Mouse (Mus musculus) liver, embryonic 11.5 days (tissue): ENCODE results near the gene Ptn. TPM values are rescaled to one million over a fixed set of nuclear protein-coding genes. Genes with fewer than 3 reads are reported as not detected.

Experiments
- ATAC-seq: fragments of 200-750 bp; cut with Nextera tagmentation; replicated peaks from 2 replicates; pipeline ENCODE4 v1.8.0; 2017; ENCODE audit warnings: moderate number of reproducible peaks, mild to moderate bottlenecking, moderate TSS enrichment, moderate library complexity; ENCODE audit not compliant: low FRiP score
- DNase-seq: peaks from one replicate; pipeline ENCODE4 v3.0.0-alpha.2; 2017; ENCODE audit warnings: low spot score
- H3K27ac ChIP-seq: fragments of 300-500 bp; sonication (generic); 2 replicates; pipeline ENCODE4 v1.5.1; 2014; ENCODE audit warnings: mild to moderate bottlenecking, low read depth, low read length, control low read depth
- H3K27me3 ChIP-seq: fragments of 300-500 bp; sonication (generic); replicated peaks from 2 replicates; pipeline ENCODE4 v1.6.1; 2014; ENCODE audit warnings: low read length, mixed read lengths; ENCODE audit not compliant: control insufficient read depth, insufficient read depth
- H3K36me3 ChIP-seq: fragments of 300-500 bp; sonication (generic); 2 replicates; pipeline ENCODE4 v1.6.1; 2014; ENCODE audit warnings: mild to moderate bottlenecking, low read length, moderate library complexity, mixed read lengths; ENCODE audit not compliant: control insufficient read depth, insufficient read depth
- H3K4me1 ChIP-seq: fragments of 300-500 bp; sonication (generic); replicated peaks from 2 replicates; pipeline ENCODE4 v1.6.1; 2014; ENCODE audit warnings: low read length, mixed read lengths; ENCODE audit not compliant: control insufficient read depth, insufficient read depth
- H3K4me2 ChIP-seq: fragments of 300-500 bp; sonication (generic); 2 replicates; pipeline ENCODE4 v1.6.1; 2014; ENCODE audit warnings: mild to moderate bottlenecking, control low read depth, moderate library complexity
- H3K4me3 ChIP-seq: fragments of 300-500 bp; sonication (generic); 2 replicates; pipeline ENCODE4 v1.5.1; 2014; ENCODE audit warnings: low read depth, low read length, control low read depth
- H3K9ac ChIP-seq: fragments of 300-500 bp; sonication (generic); 2 replicates; pipeline ENCODE4 v1.6.1; 2014; ENCODE audit warnings: low read depth, low read length, control low read depth
- H3K9me3 ChIP-seq: fragments of 300-500 bp; sonication (generic); 2 replicates; pipeline ENCODE4 v1.6.1; 2016; ENCODE audit warnings: low read length, inconsistent platforms, mixed read lengths; ENCODE audit not compliant: control insufficient read depth
- WGBS: fragments of 180-500 bp; shearing (Covaris S2); extraction: QIAGEN DNeasy Blood & Tissue Kit; methylation state at CpG from one replicate; pipeline ENCODE4 v1.1.7; 2014; 5-methylcytosine and 5-hydroxymethylcytosine counted together
- microRNA-seq: library from miRNA; unstranded; fragments of <30 nt; microRNA quantifications from one replicate; pipeline ENCODE4, GENCODE M21; 2017; ENCODE audit warnings: borderline number of aligned reads
- polyA plus RNA-seq: library from polyadenylated mRNA; unstranded; fragments of >200 nt; fragmentation: Nextera tagmentation; extraction: Ambion mirVana; gene quantifications from 2 replicates; pipeline ENCODE4 v1.2.1, GENCODE M21; 2014

Ptn gene
- polyA plus RNA-seq, 1 experiment from 2014 or later, result 261 TPM

DNA sequence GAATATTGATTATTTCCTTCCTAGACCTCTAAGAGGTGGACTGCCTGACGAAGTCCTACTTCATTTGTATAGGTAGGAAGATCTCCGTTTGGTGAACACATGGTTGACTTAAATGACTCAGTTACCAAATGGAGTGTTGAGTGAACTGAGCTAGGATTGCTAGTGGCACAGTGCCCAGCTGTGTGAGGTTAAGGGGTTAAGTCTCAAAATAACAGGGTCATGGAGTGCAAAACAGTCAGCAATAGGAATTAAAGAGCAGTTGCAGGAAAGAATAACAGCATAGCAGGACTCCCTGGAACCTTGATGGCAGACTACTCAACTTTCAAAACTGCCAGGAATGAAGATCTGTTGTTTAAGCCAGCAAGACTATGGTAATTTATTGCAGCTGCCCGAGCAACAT is 114.5 kb downstream of the Ptn start:
- no peak overlapping the region for H3K9ac ChIP-seq
- ATAC-seq (no peak), DNase-seq (no peak)
- H3K36me3 ChIP-seq, result no peaks in the 10 kb centered on the region
- H3K27me3 ChIP-seq, result no peaks in the 10 kb centered on the region
- no peaks in the 10 kb centered on the region for H3K4me1 ChIP-seq
- no peaks in the 10 kb centered on the region for H3K9me3 ChIP-seq
- no peak overlapping the region for H3K27ac ChIP-seq
- no peak overlapping the region for H3K4me2 ChIP-seq
- WGBS, result 59% methylated on average over 3 of the region's 3 CpGs
- H3K4me3 ChIP-seq, result no peak overlapping the region

DNA sequence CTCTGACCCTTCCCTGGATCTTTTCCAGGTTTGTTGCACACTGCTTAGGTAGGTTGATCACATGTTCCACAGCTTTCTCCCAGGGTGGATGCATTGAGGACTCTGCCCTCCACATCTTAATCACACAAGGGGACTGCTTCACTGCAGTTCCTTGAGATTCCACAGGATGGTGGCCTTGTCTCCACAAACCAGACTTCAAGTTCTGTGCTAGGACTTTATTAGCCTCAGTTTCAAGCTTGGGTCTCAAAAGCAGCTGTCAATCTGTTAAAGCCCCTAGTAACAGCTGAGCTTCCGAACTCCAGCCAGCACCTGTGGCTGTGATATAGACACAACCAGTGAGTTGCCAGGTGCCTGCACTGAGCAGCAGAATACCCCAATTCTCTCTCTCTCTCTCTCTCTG is 118.5 kb downstream of the Ptn start:
- Histone ChIP-seq H3K4me3 (no peak overlapping the region), H3K36me3 (no peaks in the 10 kb centered on the region), H3K4me1 (no peaks in the 10 kb centered on the region), H3K27ac (no peak overlapping the region), H3K9me3 (no peaks in the 10 kb centered on the region), H3K4me2 (no peak overlapping the region), H3K27me3 (no peaks in the 10 kb centered on the region), H3K9ac (no peak overlapping the region)
- 33% methylated on average over 1 of the region's 1 CpGs for WGBS
- ATAC-seq (no peak), DNase-seq (no peak)

DNA sequence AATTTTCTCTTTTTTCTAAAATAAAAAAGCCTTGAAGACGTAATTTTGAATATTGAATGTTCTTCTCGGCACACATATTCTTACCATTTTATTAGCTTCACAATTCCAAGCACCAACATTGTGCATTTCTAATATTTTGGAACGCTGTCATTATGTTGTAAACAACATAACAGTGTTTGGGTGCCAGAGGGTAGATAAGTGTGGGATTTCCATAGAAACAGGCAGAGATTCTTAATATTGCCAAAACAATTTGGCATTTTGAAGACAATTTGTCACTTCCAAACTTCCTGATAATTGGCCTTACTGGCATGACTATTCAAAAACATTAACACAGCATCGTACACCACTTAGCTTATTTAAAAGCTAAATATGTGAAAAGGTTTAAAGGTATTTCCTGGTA is 119.1 kb downstream of the Ptn start:
- no peak for ATAC-seq
- no peak overlapping the region for H3K9ac ChIP-seq
- no peaks in the 10 kb centered on the region for H3K4me1 ChIP-seq
- no peak for DNase-seq
- no peak overlapping the region for H3K4me3 ChIP-seq
- no peaks in the 10 kb centered on the region for H3K36me3 ChIP-seq
- no peak overlapping the region for H3K27ac ChIP-seq
- H3K9me3 ChIP-seq, result no peaks in the 10 kb centered on the region
- no peak overlapping the region for H3K4me2 ChIP-seq
- WGBS, result 83% methylated on average over 4 of the region's 4 CpGs
- H3K27me3 ChIP-seq, result no peaks in the 10 kb centered on the region

DNA sequence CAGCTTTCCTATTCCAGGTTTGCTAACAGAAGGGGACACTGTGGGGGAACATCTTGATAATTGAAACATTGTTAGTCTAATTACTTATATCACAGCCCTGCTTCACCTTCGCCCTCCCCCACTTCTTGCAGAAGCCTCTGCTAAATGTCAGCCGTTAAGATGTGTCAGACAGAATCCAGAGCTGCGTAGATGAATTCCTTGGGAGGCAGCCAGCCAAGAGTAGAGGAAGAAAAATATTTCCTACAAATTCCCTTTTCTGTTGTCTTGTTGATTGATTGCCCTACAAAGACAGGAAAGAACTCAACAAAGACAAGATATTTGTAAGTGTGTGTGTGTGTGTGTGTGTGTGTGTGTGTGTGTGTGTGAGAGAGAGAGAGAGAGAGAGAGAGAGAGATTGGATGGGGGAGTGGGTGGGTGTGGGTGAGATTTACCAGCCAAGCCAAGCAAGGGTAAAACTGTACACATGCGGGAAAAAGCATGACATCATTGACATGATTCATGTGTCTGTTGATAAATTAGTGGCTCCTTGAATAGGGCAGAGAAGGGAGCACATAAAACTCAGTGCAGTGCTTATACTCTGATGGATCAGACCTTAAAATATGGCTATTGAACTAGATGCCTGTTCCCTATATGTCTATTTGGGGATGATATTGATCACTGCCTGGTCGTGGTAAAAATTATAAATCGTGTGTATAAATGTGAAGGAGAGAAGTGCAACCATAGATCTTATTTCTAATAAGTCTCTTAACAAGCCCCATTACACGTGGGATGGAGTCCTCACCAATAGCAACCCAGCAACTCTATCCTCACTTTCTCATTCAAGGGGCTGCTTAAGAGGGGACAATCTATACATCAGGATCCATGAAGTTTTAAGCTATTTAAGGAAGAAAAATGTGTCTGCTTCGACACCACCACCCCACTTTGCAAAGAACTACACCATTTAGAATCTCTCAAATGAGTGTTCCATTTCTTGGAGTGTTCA is 133.0 kb downstream of the Ptn start:
- Histone ChIP-seq H3K4me1 (no peaks in the 10 kb centered on the region), H3K9me3 (no peaks in the 10 kb centered on the region), H3K4me3 (no peak overlapping the region), H3K27ac (no peak overlapping the region), H3K36me3 (no peaks in the 10 kb centered on the region), H3K9ac (no peak overlapping the region), H3K27me3 (no peaks in the 10 kb centered on the region), H3K4me2 (no peak overlapping the region)
- ATAC-seq (no peak), DNase-seq (no peak)
- WGBS, result 55% methylated on average over 8 of the region's 8 CpGs

DNA sequence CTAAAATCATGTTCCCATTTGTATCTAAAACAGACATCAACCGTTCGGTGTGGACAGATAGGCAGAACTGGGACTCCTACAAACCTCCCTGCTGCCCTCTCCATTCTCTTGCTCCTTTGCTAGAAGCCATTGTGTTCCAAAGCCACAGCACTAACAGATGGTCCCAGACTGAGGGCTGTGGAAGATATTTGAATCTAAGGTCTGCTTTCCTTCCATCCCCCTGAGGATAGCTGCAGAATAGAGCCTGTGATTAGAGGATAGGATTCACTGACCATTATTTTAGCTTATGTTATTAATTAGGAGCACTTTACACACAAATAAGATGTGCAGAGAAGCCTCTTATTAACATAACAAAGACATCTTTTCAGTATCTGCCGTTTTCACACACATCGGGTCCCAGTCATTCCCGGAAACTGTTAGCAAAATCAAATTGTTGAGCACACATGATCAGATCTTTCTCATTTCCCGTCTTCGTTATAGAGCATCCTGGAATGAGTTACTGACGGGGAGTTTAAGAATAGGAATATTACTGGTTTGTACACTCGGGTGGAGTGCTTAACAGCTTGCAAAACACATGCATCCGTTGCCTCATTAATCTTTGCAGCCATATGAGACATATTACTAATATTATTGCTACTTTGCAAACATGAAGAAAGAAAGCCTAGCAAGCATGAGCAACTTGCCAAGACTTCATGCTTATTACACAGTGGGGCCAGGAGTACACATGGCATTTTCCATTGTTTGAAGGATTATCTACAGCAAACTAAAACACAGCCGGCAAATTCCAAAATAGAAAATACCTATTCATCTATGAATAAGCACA is 137.4 kb downstream of the Ptn start:
- no peak overlapping the region for H3K27ac ChIP-seq
- no peak overlapping the region for H3K4me2 ChIP-seq
- no peaks in the 10 kb centered on the region for H3K27me3 ChIP-seq
- ATAC-seq (no peak), DNase-seq (no peak)
- no peak overlapping the region for H3K9ac ChIP-seq
- no peaks in the 10 kb centered on the region for H3K9me3 ChIP-seq
- no peaks in the 10 kb centered on the region for H3K4me1 ChIP-seq
- H3K4me3 ChIP-seq, result no peak overlapping the region
- no peaks in the 10 kb centered on the region for H3K36me3 ChIP-seq
- 86% methylated on average over 11 of the region's 11 CpGs for WGBS

DNA sequence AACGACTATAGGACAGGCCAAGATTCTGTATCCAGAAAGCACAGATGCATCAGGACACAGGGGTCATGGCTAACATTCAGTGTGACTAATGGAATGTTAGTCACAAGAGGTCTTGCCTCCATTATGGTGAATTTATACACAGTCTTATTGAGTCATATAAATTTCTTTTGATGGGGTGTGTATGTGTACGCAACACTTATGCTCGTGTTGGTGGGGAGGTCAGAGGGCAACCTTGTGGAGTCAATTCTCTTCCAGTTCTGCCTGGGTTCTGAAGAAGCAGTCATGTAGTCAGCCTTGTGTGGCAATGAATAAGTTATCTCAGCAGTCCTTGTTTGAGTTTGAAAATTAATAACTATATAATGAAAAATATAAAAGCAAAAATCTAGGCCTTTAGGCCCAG is 138.7 kb downstream of the Ptn start:
- no peak overlapping the region for H3K27ac ChIP-seq
- H3K9ac ChIP-seq, result no peak overlapping the region
- H3K27me3 ChIP-seq, result no peaks in the 10 kb centered on the region
- ATAC-seq (no peak), DNase-seq (no peak)
- H3K9me3 ChIP-seq, result no peaks in the 10 kb centered on the region
- WGBS, result 82% methylated on average over 3 of the region's 3 CpGs
- no peak overlapping the region for H3K4me2 ChIP-seq
- no peaks in the 10 kb centered on the region for H3K4me1 ChIP-seq
- no peaks in the 10 kb centered on the region for H3K36me3 ChIP-seq
- no peak overlapping the region for H3K4me3 ChIP-seq

Small RNAs within 50 kb of the gene (microRNA-seq; reads per million reads assigned to microRNA genes)
- not detected for gene Gm25111
